Mouse (Mus musculus): ENCODE data around the gene Adap1.

DNA sequence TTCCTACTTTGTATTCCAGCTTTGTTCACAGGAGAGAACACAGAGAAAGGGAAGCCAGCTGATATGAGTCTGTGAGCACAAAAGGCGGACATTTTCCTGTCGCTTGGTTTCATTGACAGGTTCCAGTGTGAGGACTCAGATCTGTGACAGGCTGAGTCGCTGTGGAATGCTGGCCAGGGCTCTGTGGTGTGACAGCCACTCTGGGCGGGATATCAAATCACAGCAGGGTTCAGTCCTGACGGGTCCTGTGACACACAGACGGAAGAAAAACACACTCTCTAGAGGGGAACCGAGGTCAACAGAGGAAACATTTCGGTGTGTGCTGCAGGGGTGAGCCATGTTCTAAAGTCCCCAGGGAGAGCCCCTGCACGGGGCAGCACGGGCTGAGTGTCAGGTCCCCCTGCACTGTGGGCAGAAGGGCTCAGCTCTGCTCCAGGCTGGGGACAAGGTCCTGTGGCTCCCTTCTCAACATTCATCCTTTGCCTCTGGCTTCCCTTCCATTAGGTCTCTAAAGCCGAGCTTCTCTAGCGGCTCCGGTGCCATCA is 12.5 kb upstream of the Adap1 start:
- TF ChIP-seq CTCF (IDR thresholded peaks at IDR 0.05; ENCODE audit: extremely low read depth, insufficient read depth, insufficient read length, insufficient replicate concordance) = no peak
- TF ChIP-seq POLR2A (IDR thresholded peaks at IDR 0.05; ENCODE audit: low read depth, low read length) = no peak
